Mouse (Mus musculus) neural tube, embryonic 11.5 days (tissue): ENCODE results near the gene Fryl. TPM values are rescaled to one million over a fixed set of nuclear protein-coding genes. Genes with fewer than 3 reads are reported as not detected.

Experiments
- ATAC-seq: fragments of 200-750 bp; cut with Nextera tagmentation; 2 replicates; pipeline ENCODE4 v1.8.0; 2017; ENCODE audit warnings: moderate number of reproducible peaks, mild to moderate bottlenecking, moderate TSS enrichment, moderate library complexity; ENCODE audit not compliant: insufficient read depth, low FRiP score, low TSS enrichment
- DNase-seq: peaks from one replicate; pipeline ENCODE4 v3.0.0-alpha.2; 2015; ENCODE audit warnings: low spot score
- H3K27ac ChIP-seq: fragments of 300-500 bp; sonication (generic); 2 replicates; pipeline ENCODE4 v1.5.1; 2014; ENCODE audit warnings: low read depth, mild to moderate bottlenecking, low read length
- H3K27me3 ChIP-seq: fragments of 300-500 bp; sonication (generic); 2 replicates; pipeline ENCODE4 v1.6.1; 2014; ENCODE audit warnings: mild to moderate bottlenecking, low read length, mixed read lengths; ENCODE audit not compliant: control insufficient read depth, insufficient read depth
- H3K36me3 ChIP-seq: fragments of 300-500 bp; sonication (generic); 2 replicates; pipeline ENCODE4 v1.6.1; 2014; ENCODE audit warnings: mild to moderate bottlenecking, low read length, moderate library complexity, mixed read lengths; ENCODE audit not compliant: control insufficient read depth, insufficient read depth
- H3K4me1 ChIP-seq: fragments of 300-500 bp; sonication (generic); 2 replicates; pipeline ENCODE4 v1.6.1; 2014; ENCODE audit warnings: low read length, mixed read lengths; ENCODE audit not compliant: control insufficient read depth, insufficient read depth
- H3K4me2 ChIP-seq: fragments of 300-500 bp; sonication (generic); 2 replicates; pipeline ENCODE4 v1.6.1; 2014; ENCODE audit warnings: low read depth, mild to moderate bottlenecking, moderate library complexity
- H3K4me3 ChIP-seq: fragments of 300-500 bp; sonication (generic); 2 replicates; pipeline ENCODE4 v1.5.1; 2014; ENCODE audit warnings: low read depth, low read length
- H3K9ac ChIP-seq: fragments of 300-500 bp; sonication (generic); 2 replicates; pipeline ENCODE4 v1.6.1; 2014; ENCODE audit warnings: mild to moderate bottlenecking, low read length
- H3K9me3 ChIP-seq: fragments of 300-500 bp; sonication (generic); 2 replicates; pipeline ENCODE4 v1.6.1; 2016; ENCODE audit warnings: low read length; ENCODE audit not compliant: control insufficient read depth
- WGBS: fragments of 180-500 bp; shearing (Covaris S2); extraction: QIAGEN DNeasy Blood & Tissue Kit; methylation state at CpG from one replicate; pipeline ENCODE4 v1.1.7; 2014; 5-methylcytosine and 5-hydroxymethylcytosine counted together
- polyA plus RNA-seq: library from polyadenylated mRNA; unstranded; fragments of >200 nt; fragmentation: Nextera tagmentation; extraction: Ambion mirVana; gene quantifications from 2 replicates; pipeline ENCODE4 v1.2.1, GENCODE M21; 2014

Gene Fryl
- polyA plus RNA-seq, 1 experiment from 2014 or later, result 41.7 TPM

- H3K9me3 ChIP-seq, result no peaks in the 10 kb centered on the region
- no peak overlapping the region for H3K27ac ChIP-seq
- H3K36me3 ChIP-seq, result 0 out of 2 replicates have a peak, but pooled peaks cover 3% of the 10 kb centered on the region
- H3K9ac ChIP-seq, result no peak overlapping the region
- no peaks in the 10 kb centered on the region for H3K4me1 ChIP-seq
- H3K4me2 ChIP-seq, result no peak overlapping the region
- ATAC-seq (no peak), DNase-seq (peak; percentile 43)
- no peak overlapping the region for H3K4me3 ChIP-seq
- H3K27me3 ChIP-seq, result no peaks in the 10 kb centered on the region
- WGBS, result 43% methylated on average over 6 of the region's 6 CpGs
Measured at GRCm38 (mm10) chr5:73222397-73222796, 34.0 kb downstream of the Fryl start.

GRCm38 (mm10) chr5:73221826-73222225 lies 34.6 kb downstream of the Fryl start:
- Histone ChIP-seq H3K9me3 (no peaks in the 10 kb centered on the region), H3K9ac (no peak overlapping the region), H3K27ac (no peak overlapping the region), H3K36me3 (0 out of 2 replicates have a peak, but pooled peaks cover 3% of the 10 kb centered on the region), H3K27me3 (no peaks in the 10 kb centered on the region), H3K4me3 (no peak overlapping the region), H3K4me2 (no peak overlapping the region), H3K4me1 (no peaks in the 10 kb centered on the region)
- ATAC-seq (no peak), DNase-seq (no peak)
- WGBS, result 90% methylated on average over 7 of the region's 7 CpGs

GRCm38 (mm10) chr5:73219716-73220115 lies 36.7 kb downstream of the Fryl start:
- ATAC-seq (no peak), DNase-seq (no peak)
- H3K9ac ChIP-seq, result no peak overlapping the region
- WGBS, result 92% methylated on average over 3 of the region's 3 CpGs
- no peak overlapping the region for H3K27ac ChIP-seq
- no peak overlapping the region for H3K4me3 ChIP-seq
- H3K4me1 ChIP-seq, result no peaks in the 10 kb centered on the region
- H3K36me3 ChIP-seq, result 0 out of 2 replicates have a peak, but pooled peaks cover 3% of the 10 kb centered on the region
- H3K9me3 ChIP-seq, result no peaks in the 10 kb centered on the region
- H3K4me2 ChIP-seq, result no peak overlapping the region
- H3K27me3 ChIP-seq, result no peaks in the 10 kb centered on the region

GRCm38 (mm10) chr5:73218065-73218464 lies 38.4 kb downstream of the Fryl start:
- 94% methylated on average over 4 of the region's 4 CpGs for WGBS
- no peak overlapping the region for H3K4me3 ChIP-seq

GRCm38 (mm10) chr5:73217116-73217515 lies 39.3 kb downstream of the Fryl start:
- no peak overlapping the region for H3K27ac ChIP-seq
- H3K4me1 ChIP-seq, result no peaks in the 10 kb centered on the region
- no peak for ATAC-seq
- 93% methylated on average over 1 of the region's 1 CpGs for WGBS
- no peak overlapping the region for H3K9ac ChIP-seq
- no peaks in the 10 kb centered on the region for H3K27me3 ChIP-seq
- H3K4me3 ChIP-seq, result no peak overlapping the region
- DNase-seq, result no peak
- H3K36me3 ChIP-seq, result 0 out of 2 replicates have a peak, but pooled peaks cover 3% of the 10 kb centered on the region
- H3K4me2 ChIP-seq, result no peak overlapping the region
- H3K9me3 ChIP-seq, result no peaks in the 10 kb centered on the region

More at GRCm38 (mm10) chr5:73218065-73218464, 38.4 kb downstream of the Fryl start:
- Histone ChIP-seq H3K4me2 (no peak overlapping the region), H3K36me3 (0 out of 2 replicates have a peak, but pooled peaks cover 3% of the 10 kb centered on the region), H3K9ac (no peak overlapping the region), H3K27me3 (no peaks in the 10 kb centered on the region), H3K4me1 (no peaks in the 10 kb centered on the region), H3K9me3 (no peaks in the 10 kb centered on the region), H3K27ac (no peak overlapping the region)
- ATAC-seq, result no peak
- DNase-seq, result no peak

DNA sequence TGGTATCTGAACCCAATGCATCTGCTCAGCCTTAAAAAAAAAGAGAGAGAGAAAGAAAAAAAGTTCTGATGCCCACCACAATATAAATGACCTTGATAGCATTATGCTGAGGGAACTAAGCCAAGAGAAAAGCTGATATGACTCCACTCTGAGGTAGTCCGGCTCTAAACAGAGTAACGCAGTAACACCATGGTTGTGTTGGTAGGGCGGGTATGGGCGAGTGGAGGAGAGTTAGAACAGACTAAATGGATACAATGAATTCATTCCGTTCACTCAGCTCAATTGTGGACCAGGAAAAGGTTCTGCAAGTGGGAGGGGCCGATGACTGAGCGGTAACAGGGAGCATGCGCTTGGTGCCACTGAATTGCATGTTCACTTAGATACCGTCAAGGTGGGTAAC lies 40.4 kb downstream of the Fryl start:
- H3K9ac ChIP-seq, result no peak overlapping the region
- H3K4me2 ChIP-seq, result no peak overlapping the region
- no peaks in the 10 kb centered on the region for H3K4me1 ChIP-seq
- no peaks in the 10 kb centered on the region for H3K9me3 ChIP-seq
- DNase-seq, result no peak
- ATAC-seq, result no peak
- H3K27me3 ChIP-seq, result no peaks in the 10 kb centered on the region
- 94% methylated on average over 9 of the region's 9 CpGs for WGBS
- H3K4me3 ChIP-seq, result no peak overlapping the region
- H3K36me3 ChIP-seq, result 0 out of 2 replicates have a peak, but pooled peaks cover 3% of the 10 kb centered on the region
- H3K27ac ChIP-seq, result no peak overlapping the region

DNA sequence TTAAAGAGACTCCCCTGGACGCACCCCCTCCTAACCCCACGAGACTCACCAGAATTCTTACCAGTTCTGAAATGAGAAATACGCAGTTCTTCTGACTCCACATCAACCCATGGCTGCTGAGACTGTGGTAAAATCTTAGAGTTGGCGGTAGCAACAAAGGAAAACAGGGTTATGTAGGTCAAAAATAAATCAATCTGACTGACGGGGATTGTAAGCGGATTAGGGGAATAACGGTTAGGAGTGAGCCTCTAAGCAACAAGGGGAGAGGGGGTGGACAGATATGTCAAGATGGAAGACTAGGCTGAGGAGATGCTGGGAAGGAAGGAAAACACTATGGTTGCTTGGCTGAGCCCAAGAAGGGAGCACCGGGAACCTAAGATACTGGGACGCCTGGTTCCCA lies 44.0 kb downstream of the Fryl start:
- Histone ChIP-seq H3K9ac (no peak overlapping the region), H3K27ac (no peak overlapping the region), H3K4me2 (no peak overlapping the region), H3K4me3 (no peak overlapping the region), H3K27me3 (no peaks in the 10 kb centered on the region), H3K4me1 (no peaks in the 10 kb centered on the region), H3K36me3 (no peaks in the 10 kb centered on the region), H3K9me3 (no peaks in the 10 kb centered on the region)
- 84% methylated on average over 9 of the region's 9 CpGs for WGBS
- ATAC-seq (no peak), DNase-seq (no peak)

DNA sequence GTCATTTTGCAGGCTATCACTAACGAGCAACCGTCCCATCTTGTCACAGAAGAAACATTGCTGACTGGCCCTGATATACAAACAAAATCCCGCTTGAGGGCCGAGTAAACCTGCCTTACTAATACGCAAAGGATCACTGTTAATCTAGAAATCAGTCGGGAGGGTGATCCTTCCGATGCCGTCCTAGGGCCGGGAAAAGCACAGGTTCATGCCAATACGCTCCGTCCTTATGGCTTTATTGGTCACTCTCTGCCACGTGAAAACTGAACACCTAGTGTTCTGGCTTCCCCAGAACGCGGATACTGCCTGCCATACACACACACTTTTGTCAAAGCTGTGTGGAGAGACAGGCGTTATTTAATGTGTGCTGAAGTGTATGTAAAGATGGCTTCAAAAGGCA lies 44.5 kb downstream of the Fryl start:
- no peaks in the 10 kb centered on the region for H3K27me3 ChIP-seq
- no peaks in the 10 kb centered on the region for H3K36me3 ChIP-seq
- ATAC-seq (no peak), DNase-seq (no peak)
- H3K9ac ChIP-seq, result no peak overlapping the region
- H3K4me1 ChIP-seq, result no peaks in the 10 kb centered on the region
- H3K27ac ChIP-seq, result no peak overlapping the region
- WGBS, result 94% methylated on average over 15 of the region's 15 CpGs
- no peak overlapping the region for H3K4me2 ChIP-seq
- no peak overlapping the region for H3K4me3 ChIP-seq
- no peaks in the 10 kb centered on the region for H3K9me3 ChIP-seq

DNA sequence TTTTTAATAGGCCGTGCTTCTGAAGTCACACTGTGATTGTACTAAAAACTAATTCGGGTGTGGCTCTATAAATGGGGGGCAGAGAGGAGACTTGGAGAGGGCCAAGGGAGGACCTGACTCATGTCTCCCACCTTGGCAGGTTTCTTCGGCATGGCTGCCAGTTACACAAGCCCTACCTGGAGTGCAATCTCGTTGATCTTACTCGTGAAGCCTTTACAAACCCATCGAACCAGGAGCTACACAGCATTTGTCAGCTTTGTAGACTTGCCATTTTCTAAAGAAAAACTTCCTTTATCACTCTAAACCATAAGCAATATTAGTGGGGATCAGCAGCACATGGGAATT lies 45.5 kb downstream of the Fryl start:
- H3K27me3 ChIP-seq, result no peaks in the 10 kb centered on the region
- DNase-seq, result no peak

More for the DNA sequence above, 45.5 kb downstream of the Fryl start:
- Histone ChIP-seq H3K36me3 (no peaks in the 10 kb centered on the region), H3K9ac (no peak overlapping the region), H3K4me3 (no peak overlapping the region), H3K27ac (no peak overlapping the region), H3K4me1 (no peaks in the 10 kb centered on the region), H3K4me2 (no peak overlapping the region), H3K9me3 (no peaks in the 10 kb centered on the region)
- WGBS, result 98% methylated on average over 6 of the region's 6 CpGs
- ATAC-seq, result no peak
